Mouse (Mus musculus): ENCODE data around the gene Gm47791.

GRCm38 (mm10) chr1:82779388-82779966 lies 8.4 kb upstream of the Gm47791 start:
- TF ChIP-seq CTCF (IDR thresholded peaks at IDR 0.05; ENCODE audit: low read depth, low read length) (no peak), GATA2 (IDR thresholded peaks at IDR 0.05; ENCODE audit: borderline replicate concordance, low read depth, low read length) (no peak), GATA1 (IDR thresholded peaks at IDR 0.05; ENCODE audit: borderline replicate concordance, low read length) (no peak), TAL1 (conservative IDR thresholded peaks at IDR 0.05; ENCODE audit: low read depth, low read length) (no peak), POLR2AphosphoS5 (IDR thresholded peaks at IDR 0.05; ENCODE audit: insufficient replicate concordance, low read depth, low read length) (no peak)

All from G1E (cell line).